Mouse (Mus musculus) CH12.LX (cell line): ENCODE results near the gene Luc7l. TPM values are rescaled to one million over a fixed set of nuclear protein-coding genes. Genes with fewer than 3 reads are reported as not detected.

Experiments used
- DNase-seq: peaks from one replicate; pipeline ENCODE4 v3.0.0-alpha.2; 2013; ENCODE audit errors: extremely low read depth
- H3K27ac ChIP-seq: 2 replicates; pipeline ENCODE4 v1.5.1; 2012; ENCODE audit warnings: low read depth, mild to moderate bottlenecking, control low read depth, moderate library complexity; ENCODE audit not compliant: insufficient read depth
- H3K27me3 ChIP-seq: replicated peaks from 2 replicates; pipeline ENCODE3; 2012; ENCODE audit warnings: inconsistent platforms
- H3K36me3 ChIP-seq, 2 experiments: replicated peaks in 1 of 2; 2 replicates each; pipeline versions ENCODE3 to v1.6.1; 2012; ENCODE audit warnings: inconsistent platforms in 1 of 2, low read length in 1 of 2, mild to moderate bottlenecking in 1 of 2, mixed read lengths in 1 of 2, moderate library complexity in 1 of 2; ENCODE audit not compliant: control insufficient read depth in 1 of 2, insufficient read depth in 1 of 2
- H3K4me1 ChIP-seq, 2 experiments: 2 replicates each; pipeline ENCODE4 v1.6.1; 2012; ENCODE audit warnings: inconsistent platforms in 1 of 2, moderate library complexity in 1 of 2; ENCODE audit not compliant: insufficient read depth in 2 of 2, control insufficient read depth in 1 of 2
- H3K4me2 ChIP-seq: 2 replicates; pipeline ENCODE4 v1.6.1; 2012; ENCODE audit warnings: low read depth, mild to moderate bottlenecking, control low read depth; ENCODE audit not compliant: poor library complexity, insufficient read depth, severe bottlenecking
- H3K4me3 ChIP-seq, 3 experiments: fragments of 150-350 bp in 1 of 3; sonication (generic) in 1 of 3; replicated peaks in 1 of 3; 2 replicates each; pipeline versions ENCODE3 to v1.5.1; 2011 to 2012; ENCODE audit warnings: low read depth in 2 of 3, low read length in 2 of 3, mild to moderate bottlenecking in 2 of 3, moderate library complexity in 2 of 3, control low read depth in 1 of 3, improper control_type of control experiment in 1 of 3, inconsistent platforms in 1 of 3, mixed read lengths in 1 of 3; ENCODE audit not compliant: poor library complexity in 1 of 3
- H3K79me2 ChIP-seq: replicated peaks from 2 replicates; pipeline ENCODE4 v1.6.1; 2012; ENCODE audit warnings: mild to moderate bottlenecking, moderate library complexity; ENCODE audit not compliant: control insufficient read depth, poor library complexity, insufficient read depth, severe bottlenecking; ENCODE audit errors: extremely low read depth
- H3K9ac ChIP-seq: 2 replicates; pipeline ENCODE4 v1.6.1; 2012; ENCODE audit warnings: low read depth, mild to moderate bottlenecking, control low read depth, moderate library complexity; ENCODE audit not compliant: insufficient read depth
- H3K9me3 ChIP-seq: replicated peaks from 2 replicates; pipeline ENCODE3; 2012; ENCODE audit warnings: low read length, inconsistent platforms, mixed read lengths
- CHD1 ChIP-seq: IDR thresholded peaks from 2 replicates; pipeline ENCODE4 v1.6.1; 2012; ENCODE audit warnings: low read depth, low read length, improper control_type of control experiment, inconsistent platforms
- CTCF ChIP-seq, 2 experiments: IDR thresholded peaks in 1 of 2; conservative IDR thresholded peaks in 1 of 2; 2 replicates each; pipeline ENCODE4 v1.5.1; 2011 to 2012; ENCODE audit warnings: low read depth in 2 of 2, low read length in 2 of 2, improper control_type of control experiment in 1 of 2, inconsistent platforms in 1 of 2, mild to moderate bottlenecking in 1 of 2, moderate library complexity in 1 of 2
- ELF1 ChIP-seq: IDR thresholded peaks from 2 replicates; pipeline ENCODE4 v1.6.1; 2014; ENCODE audit warnings: low read depth, mild to moderate bottlenecking, inconsistent platforms, low read length, improper control_type of control experiment
- EP300 ChIP-seq: IDR thresholded peaks from 2 replicates; pipeline ENCODE4 v1.6.1; 2011; ENCODE audit warnings: low read length, improper control_type of control experiment
- ETS1 ChIP-seq: conservative IDR thresholded peaks from 2 replicates; pipeline ENCODE4 v1.6.1; 2012; ENCODE audit warnings: low read depth, mild to moderate bottlenecking, inconsistent platforms, low read length, improper control_type of control experiment, moderate library complexity
- IRF4 ChIP-seq: IDR thresholded peaks from 2 replicates; pipeline ENCODE4 v1.6.1; 2014; ENCODE audit warnings: low read depth, mild to moderate bottlenecking, inconsistent platforms, low read length, improper control_type of control experiment
- JUN ChIP-seq: IDR thresholded peaks from 2 replicates; pipeline ENCODE4 v1.6.1; 2011; ENCODE audit warnings: low read depth, mild to moderate bottlenecking, low read length, improper control_type of control experiment, moderate library complexity; ENCODE audit not compliant: insufficient read depth
- KAT2A ChIP-seq: IDR thresholded peaks from 2 replicates; pipeline ENCODE4 v1.6.1; 2012; ENCODE audit warnings: low read length, improper control_type of control experiment, inconsistent platforms; ENCODE audit not compliant: insufficient replicate concordance
- MAFK ChIP-seq: IDR thresholded peaks from 2 replicates; pipeline ENCODE4 v1.6.1; 2011; ENCODE audit warnings: low read length, improper control_type of control experiment; ENCODE audit not compliant: insufficient replicate concordance
- MAX ChIP-seq: IDR thresholded peaks from 2 replicates; pipeline ENCODE4 v1.6.1; 2011; ENCODE audit warnings: low read length, improper control_type of control experiment
- MEF2A ChIP-seq: IDR thresholded peaks from 2 replicates; pipeline ENCODE4 v1.6.1; 2014; ENCODE audit warnings: low read depth, mild to moderate bottlenecking, inconsistent platforms, low read length, improper control_type of control experiment, borderline replicate concordance
- MXI1 ChIP-seq: IDR thresholded peaks from 2 replicates; pipeline ENCODE4 v1.6.1; 2011; ENCODE audit warnings: mild to moderate bottlenecking, low read depth, low read length, improper control_type of control experiment
- POLR2A ChIP-seq: IDR thresholded peaks from 2 replicates; pipeline ENCODE4 v1.6.1; 2011; ENCODE audit warnings: low read depth, mild to moderate bottlenecking, improper control_type of control experiment, low read length
- POLR2AphosphoS2 ChIP-seq: IDR thresholded peaks from 2 replicates; pipeline ENCODE4 v1.6.1; 2011; ENCODE audit warnings: low read depth, low read length, improper control_type of control experiment
- RAD21 ChIP-seq: IDR thresholded peaks from 2 replicates; pipeline ENCODE4 v1.6.1; 2011; ENCODE audit warnings: low read depth, mild to moderate bottlenecking, low read length, improper control_type of control experiment, moderate library complexity
- RCOR1 ChIP-seq: conservative IDR thresholded peaks from 2 replicates; pipeline ENCODE4 v1.6.1; 2012; ENCODE audit warnings: low read depth, mild to moderate bottlenecking, inconsistent platforms, low read length, improper control_type of control experiment
- TBP ChIP-seq: conservative IDR thresholded peaks from 2 replicates; pipeline ENCODE4 v1.6.1; 2011; ENCODE audit warnings: low read depth, low read length, improper control_type of control experiment
- TCF12 ChIP-seq: IDR thresholded peaks from 2 replicates; pipeline ENCODE4 v1.6.1; 2014; ENCODE audit warnings: low read depth, mild to moderate bottlenecking, inconsistent platforms, low read length, improper control_type of control experiment
- UBTF ChIP-seq: IDR thresholded peaks from 2 replicates; pipeline ENCODE4 v1.6.1; 2012; ENCODE audit warnings: low read depth, mild to moderate bottlenecking, inconsistent platforms, low read length, improper control_type of control experiment, moderate library complexity
- ZC3H11A ChIP-seq: IDR thresholded peaks from 2 replicates; pipeline ENCODE4 v1.6.1; 2012; ENCODE audit warnings: low read depth, mild to moderate bottlenecking, inconsistent platforms, low read length, improper control_type of control experiment
- ZKSCAN1 ChIP-seq: IDR thresholded peaks from 2 replicates; pipeline ENCODE4 v1.6.1; 2012; ENCODE audit warnings: low read depth, inconsistent platforms, low read length, improper control_type of control experiment, borderline replicate concordance
- ZNF384 ChIP-seq: IDR thresholded peaks from 2 replicates; pipeline ENCODE4 v1.6.1; 2012; ENCODE audit warnings: low read depth, low read length, improper control_type of control experiment, inconsistent platforms
- dilution Hi-C: fragments of 300-500 bp; cut with MboI; formaldehyde crosslinking; loops from 2 replicates; pipeline ENCODE4 v1.14.3; 2020; ENCODE audit warnings: low sequenced_read_pairs; ENCODE audit not compliant: extremely low pct_unique_long_range_greater_than_20kb, extremely low pct_ligation_motif_present
- in situ Hi-C: fragments of 300-500 bp; cut with MboI; formaldehyde crosslinking; loops from 3 replicates; pipeline ENCODE4 v1.14.3; 2019; ENCODE audit warnings: low sequenced_read_pairs, low pct_ligation_motif_present, low pct_unique_long_range_greater_than_20kb, mixed read lengths
- polyA plus RNA-seq: library from polyadenylated mRNA; unstranded; fragments of >175 nt; gene quantifications from 2 replicates; pipeline ENCODE4 v1.2.1, GENCODE M21; 2012; ENCODE audit warnings: low read depth; ENCODE audit not compliant: insufficient read length
- total RNA-seq, 2 experiments: library from RNA; depleted of rRNA; stranded (reverse); fragments of 300-350 nt in 1 of 2; fragments of >200 nt in 1 of 2; gene quantifications; 2 replicates each; pipeline ENCODE4 v1.2.3; 2012 to 2014

Luc7l gene
- total and polyA plus RNA-seq, 3 experiments = 46.1 to 70.2 (median 68.6) TPM

DNA sequence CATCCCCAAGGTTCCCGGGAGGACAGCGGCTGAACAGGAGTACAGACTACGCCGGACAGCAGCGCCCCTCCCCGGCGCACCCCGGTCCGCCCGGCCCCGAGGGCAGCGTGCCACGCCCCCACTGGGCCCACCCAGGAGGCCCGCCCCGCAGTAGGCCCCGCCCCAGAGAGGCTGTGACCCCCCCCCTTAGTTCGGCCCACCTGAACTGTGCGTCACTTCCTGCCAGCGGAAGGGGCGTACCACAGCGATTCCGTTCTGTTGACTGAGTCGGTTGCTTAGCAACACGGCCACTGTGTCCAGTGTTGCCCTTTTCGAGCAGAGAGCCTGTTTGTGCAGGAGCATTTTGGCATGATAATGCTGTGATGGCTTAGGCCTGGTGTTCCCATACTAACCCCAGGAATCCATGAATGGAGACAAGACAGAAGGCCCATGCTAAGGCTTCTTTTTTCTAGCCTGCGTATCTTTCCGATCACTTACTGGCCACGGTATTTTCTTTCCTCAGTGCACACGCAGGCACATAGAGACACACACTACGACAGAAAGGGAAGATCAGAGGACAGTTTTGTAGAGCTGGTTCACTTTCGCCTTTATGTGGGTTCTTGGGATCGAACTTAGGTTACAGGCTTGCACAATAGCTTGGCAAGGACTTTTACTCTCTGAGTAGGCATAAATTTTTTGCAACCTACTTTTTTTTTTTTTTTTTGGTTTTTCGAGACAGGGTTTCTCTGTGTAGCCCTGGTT is 8.4 kb upstream of the Luc7l start, which contains the start of gene Fam234a (continued):
- no peak for TF ChIP-seq ZKSCAN1
- no peak for TF ChIP-seq IRF4
- TF ChIP-seq ZC3H11A = no peak
- TF ChIP-seq ELF1 = peak; percentile 54
- no peak for TF ChIP-seq RAD21
- TF ChIP-seq POLR2A = peak; percentile 61
- no peak for TF ChIP-seq POLR2AphosphoS2
- TF ChIP-seq MAFK = no peak
- no peak for TF ChIP-seq JUN
- TF ChIP-seq TCF12 = no peak
- no peak for TF ChIP-seq MEF2A
- no peak for TF ChIP-seq MAX
- TF ChIP-seq ETS1 = no peak
- TF ChIP-seq UBTF = no peak
- peak in 1 of 2 experiments; percentile 41; a peak in 2 of 4 replicates for TF ChIP-seq CTCF (conservative IDR thresholded peaks at IDR 0.05 in 1 of 2, IDR thresholded peaks at IDR 0.05 in 1 of 2; ENCODE audit: low read depth in 2 of 2, low read length in 2 of 2)
- no peak for TF ChIP-seq EP300

DNA sequence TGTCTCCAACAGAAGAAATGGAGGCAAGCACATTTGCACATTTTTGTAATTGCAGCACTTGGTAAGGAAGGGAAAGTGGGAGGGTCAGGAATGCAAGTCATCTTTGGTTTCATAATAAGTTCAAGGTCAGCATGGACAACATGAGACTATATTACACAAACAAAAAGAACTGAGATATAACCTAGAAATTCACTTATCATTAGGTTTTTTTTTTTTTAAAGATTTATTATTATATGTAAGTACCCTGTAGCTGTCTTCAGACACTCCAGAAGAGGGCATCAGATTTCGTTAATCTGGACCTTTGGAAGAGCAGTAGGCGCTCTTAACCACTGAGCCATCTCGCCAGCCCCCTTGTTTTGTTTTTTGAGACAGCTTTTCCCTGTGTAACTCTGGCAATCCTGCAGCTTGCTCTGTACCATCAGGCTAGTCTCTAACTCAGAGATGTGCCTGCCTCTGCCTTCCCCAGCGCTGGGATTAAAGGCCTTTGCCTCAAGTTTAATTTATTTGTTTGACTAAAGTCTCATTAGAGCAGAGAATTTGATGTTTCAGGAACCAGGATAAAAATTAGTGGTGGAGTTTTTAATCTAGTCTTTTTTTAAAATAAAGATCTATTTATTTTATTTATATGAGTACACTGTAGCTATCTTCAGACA is 684 bp upstream of the Luc7l start:
- Histone ChIP-seq H3K4me3 (peak overlapping the region; percentile 30 to 94 (median 88)), H3K27me3 (peaks cover 8% of the 10 kb centered on the region), H3K79me2 (peaks cover 38% of the 10 kb centered on the region), H3K4me1 (peaks cover 2 to 17% of the 10 kb centered on the region in 2 experiments; a peak in 3 of 4 replicates), H3K36me3 (peaks cover 4 to 18% of the 10 kb centered on the region in 2 experiments), H3K27ac (no peak overlapping the region), H3K9ac (peak overlapping the region; percentile 84), H3K4me2 (peak overlapping the region; percentile 82; the same call in 1 of the 2 replicates), H3K9me3 (no peaks in the 10 kb centered on the region)
- no peak; the same call in 1 of the 2 replicates for TF ChIP-seq MXI1
- peak; percentile 75; the same call in 1 of the 2 replicates for TF ChIP-seq CHD1
- no peak for TF ChIP-seq ELF1
- TF ChIP-seq CTCF (conservative IDR thresholded peaks at IDR 0.05 in 1 of 2, IDR thresholded peaks at IDR 0.05 in 1 of 2; ENCODE audit: low read depth in 2 of 2, low read length in 2 of 2) = peak in 1 of 2 experiments; percentile 14; a peak in 1 of 4 replicates
- peak; percentile 67 for TF ChIP-seq ZNF384
- TF ChIP-seq TBP = no peak
- no peak for TF ChIP-seq RCOR1
- TF ChIP-seq KAT2A = no peak
- TF ChIP-seq MAX = no peak
- in situ Hi-C loops (no loop called here), dilution Hi-C loops (no loop called here)
- DNase-seq = no peak
